Mouse (Mus musculus) G1E (cell line): ENCODE results near the gene Magi1.

Source experiments
- CTCF ChIP-seq: IDR thresholded peaks from 2 replicates; pipeline ENCODE4 v1.5.1; 2012; ENCODE audit warnings: low read depth, low read length, inconsistent platforms, mixed read lengths
- GATA1 ChIP-seq: IDR thresholded peaks from 2 replicates; pipeline ENCODE4 v1.6.1; 2012; ENCODE audit warnings: borderline replicate concordance, low read length, inconsistent platforms, mixed read lengths
- POLR2AphosphoS5 ChIP-seq: IDR thresholded peaks from 2 replicates; pipeline ENCODE4 v1.6.1; 2012; ENCODE audit warnings: low read depth, low read length, inconsistent platforms; ENCODE audit not compliant: insufficient replicate concordance
- TAL1 ChIP-seq: conservative IDR thresholded peaks from 2 replicates; pipeline ENCODE4 v1.6.1; 2012; ENCODE audit warnings: low read depth, low read length, inconsistent platforms, mixed read lengths

DNA sequence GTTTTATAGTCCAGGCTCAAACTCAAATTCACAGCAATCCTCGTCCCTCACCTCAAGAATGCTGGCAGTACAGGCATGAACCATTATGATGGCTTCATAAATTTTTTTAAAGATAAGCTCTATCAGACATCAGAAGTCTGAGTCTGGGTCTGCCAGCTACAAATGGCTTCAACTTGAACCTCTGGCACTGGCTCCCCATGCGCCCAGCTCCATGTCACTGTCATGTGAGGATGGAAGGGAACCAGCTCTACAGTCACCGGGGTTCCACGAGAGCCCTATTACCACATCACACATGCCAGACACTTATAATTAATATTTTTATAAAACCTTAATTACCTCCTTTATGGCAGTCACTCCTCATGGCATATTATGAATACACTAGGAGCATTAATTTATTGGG is 51.9 kb downstream of the Magi1 start:
- no peak for TF ChIP-seq CTCF
- no peak for TF ChIP-seq TAL1
- no peak for TF ChIP-seq POLR2AphosphoS5
- no peak for TF ChIP-seq GATA1
